In genomic region chr16:22440269-22440668, GRCm38 (mm10) we compare ENCODE assay signal across 8 mouse cellular contexts. TPM values are rescaled to one million over a fixed set of nuclear protein-coding genes. Genes with fewer than 3 reads are reported as not detected.
DNase-seq lines count a peak whose midpoint lies in the region; ATAC-seq and TF ChIP-seq lines count a peak whose summit lies in the region.

No protein-coding gene starts in this region.

- ATAC-seq in cerebellum, adult (ENCODE audit: insufficient number of reproducible peaks, low FRiP score, low TSS enrichment): no peak
- no peak for ATAC-seq in intestine, postnatal 0 days
- ATAC-seq in midbrain, embryonic 11.5 days (ENCODE audit: low FRiP score): no peak

- H3K9ac ChIP-seq in intestine, postnatal 0 days (ENCODE audit: low read depth, low read length): peak overlapping the region; percentile 31; the same call in 1 of the 2 replicates
- H3K9ac ChIP-seq in midbrain, embryonic 11.5 days (ENCODE audit: low read length): peak overlapping the region; percentile 49

- no peak for TF ChIP-seq POLR2A in spleen, adult 2 months (IDR thresholded peaks at IDR 0.05; ENCODE audit: low read depth, low read length)

- peak overlapping the region; percentile 55 for H3K4me3 ChIP-seq in intestine, postnatal 0 days (ENCODE audit: low read depth, low read length)
- peak overlapping the region; percentile 87 for H3K4me3 ChIP-seq in limb, embryonic 10.5 days
- peak overlapping the region; percentile 73 for H3K4me3 ChIP-seq in midbrain, embryonic 11.5 days (ENCODE audit: low read depth, low read length)
- H3K4me3 ChIP-seq in spleen, adult 2 months (ENCODE audit: extremely low read depth, insufficient read depth, insufficient read length): peak overlapping the region; percentile 60; the same call in 1 of the 2 replicates

- intact Hi-C loops in gastrocnemius, postnatal 36 days (cut with DNase I): loop anchor here (5.0 kb wide), 2 partner anchors 87 to 107 kb away; no protein-coding TSS in a partner anchor

- peak; percentile 57 for TF ChIP-seq CTCF in intestine, postnatal 0 days (IDR thresholded peaks at IDR 0.05; ENCODE audit: low read depth)
- no peak for TF ChIP-seq CTCF in spleen, adult 2 months (IDR thresholded peaks at IDR 0.05; ENCODE audit: extremely low read depth, insufficient read depth, insufficient read length, insufficient replicate concordance)

- H3K27me3 ChIP-seq in intestine, postnatal 0 days (replicated peaks; ENCODE audit: control insufficient read depth, insufficient read depth, low read length): no peaks in the 10 kb centered on the region; the same call in 1 of the 2 replicates
- 0 out of 2 replicates have a peak, but pooled peaks cover 3% of the 10 kb centered on the region for H3K27me3 ChIP-seq in limb, embryonic 10.5 days (ENCODE audit: low read depth, poor library complexity, severe bottlenecking)
- peaks cover 42% of the 10 kb centered on the region for H3K27me3 ChIP-seq in midbrain, embryonic 11.5 days (ENCODE audit: control insufficient read depth, insufficient read depth, low read length)
- H3K27me3 ChIP-seq in spleen, adult 2 months (ENCODE audit: control insufficient read depth, insufficient read depth, low read length): 0 out of 2 replicates have a peak, but pooled peaks cover 5% of the 10 kb centered on the region

- 2% methylated on average over 18 of the region's 18 CpGs for WGBS in intestine, postnatal 0 days
- under 1% methylated on average over 18 of the region's 18 CpGs for WGBS in limb, embryonic 10.5 days
- WGBS in midbrain, embryonic 11.5 days: under 1% methylated on average over 18 of the region's 18 CpGs
- 4% methylated on average over 18 of the region's 18 CpGs for WGBS in spleen, adult 2 months

- peak overlapping the region; percentile 66 for H3K4me2 ChIP-seq in intestine, postnatal 0 days (replicated peaks; ENCODE audit: low read depth)
- H3K4me2 ChIP-seq in midbrain, embryonic 11.5 days: peak overlapping the region; percentile 98

- H3K9me3 ChIP-seq in intestine, postnatal 0 days (ENCODE audit: control insufficient read depth): no peaks in the 10 kb centered on the region
- no peaks in the 10 kb centered on the region for H3K9me3 ChIP-seq in limb, embryonic 10.5 days (replicated peaks)
- no peaks in the 10 kb centered on the region for H3K9me3 ChIP-seq in midbrain, embryonic 11.5 days (ENCODE audit: control insufficient read depth, low read length)

- no peaks in the 10 kb centered on the region for H3K36me3 ChIP-seq in intestine, postnatal 0 days (ENCODE audit: control insufficient read depth, insufficient read depth)
- peaks cover 9% of the 10 kb centered on the region for H3K36me3 ChIP-seq in limb, embryonic 10.5 days
- H3K36me3 ChIP-seq in midbrain, embryonic 11.5 days (ENCODE audit: control insufficient read depth, insufficient read depth, low read length): no peaks in the 10 kb centered on the region
- no peaks in the 10 kb centered on the region for H3K36me3 ChIP-seq in spleen, adult 2 months (ENCODE audit: control insufficient read depth, insufficient read depth, low read length)

- peak overlapping the region; percentile 17 for H3K27ac ChIP-seq in intestine, postnatal 0 days (ENCODE audit: low read depth, low read length)
- H3K27ac ChIP-seq in limb, embryonic 10.5 days: peak overlapping the region; percentile 95
- H3K27ac ChIP-seq in midbrain, embryonic 11.5 days (ENCODE audit: low read depth, low read length): no peak overlapping the region
- no peak overlapping the region for H3K27ac ChIP-seq in spleen, adult 2 months (ENCODE audit: insufficient read depth, low read length)

- DNase-seq in cerebellum, adult 11 months: peak; percentile 47
- DNase-seq in embryo, embryonic 11 days: peak; percentile 71
- peak; percentile 18 to 34 for DNase-seq in gastrocnemius, postnatal 36 days
- DNase-seq in limb, embryonic 10.5 days (ENCODE audit: low spot score): peak; percentile 70
- DNase-seq in midbrain, embryonic 11.5 days (ENCODE audit: low spot score, missing footprints): peak; percentile 94
- peak in 1 of 2 experiments; percentile 9 for DNase-seq in spleen, adult 2 months (ENCODE audit: low read depth in 1 of 2, low spot score in 2 of 2)

- 0 out of 2 replicates have a peak, but pooled peaks cover 4% of the 10 kb centered on the region for H3K4me1 ChIP-seq in intestine, postnatal 0 days (replicated peaks; ENCODE audit: control insufficient read depth, insufficient read depth, low read length)
- H3K4me1 ChIP-seq in limb, embryonic 10.5 days: peaks cover 32% of the 10 kb centered on the region
- peaks cover 18% of the 10 kb centered on the region for H3K4me1 ChIP-seq in midbrain, embryonic 11.5 days (ENCODE audit: control insufficient read depth, insufficient read depth, low read length)
- H3K4me1 ChIP-seq in spleen, adult 2 months (ENCODE audit: control insufficient read depth, insufficient read depth, insufficient read length): peaks cover 13% of the 10 kb centered on the region; the same call in 1 of the 2 replicates

RNA-seq across cellular contexts. Expression of gene Etv5, which starts 0.8 kb away (rescaled TPM):
- 10 to 100 TPM; 10.6 to 13.1 TPM for total RNA-seq in gastrocnemius, postnatal 36 days (2021)
- polyA plus RNA-seq in intestine, postnatal 0 days (2015; fragmentation: Nextera tagmentation; extraction: Ambion mirVana): 5.4 and 5.7 TPM in 2 replicates
- 66.8 and 74.3 TPM in 2 replicates for polyA plus RNA-seq in limb, embryonic 10.5 days (2016; fragmentation: Nextera tagmentation; extraction: Ambion mirVana)
- 10.1 and 13.4 TPM in 2 replicates for polyA plus RNA-seq in midbrain, embryonic 11.5 days (2014; fragmentation: Nextera tagmentation; extraction: Ambion mirVana)
- polyA plus RNA-seq in spleen, adult 2 months (2012; rRNA removed): 6.5 and 8.1 TPM in 2 replicates

Comparison
In these comparisons a context has a peak if more than half of its experiments do, and no peak if none do; other contexts are left out.
1. H3K27ac ChIP-seq: peak in intestine, postnatal 0 days (single experiment) and limb, embryonic 10.5 days (single experiment); none in midbrain, embryonic 11.5 days (single experiment) and spleen, adult 2 months (single experiment).
2. Peak in every context shown above with its lines, with median percentiles within 50 percentile points of each other: H3K4me3 ChIP-seq.